Mouse (Mus musculus): Measurements from ENCODE around the gene Rad23b. TPM values are rescaled to one million over a fixed set of nuclear protein-coding genes. Genes with fewer than 3 reads are reported as not detected.
A peak's percentile ranks its signal among the peaks of the same experiment; 100 is the strongest.
"Not testable (repeated sequence)": the region's sequence is repeated elsewhere in the genome, so short reads cannot be mapped to it uniquely, and the experiment has no call there.

Rad23b gene
- total RNA-seq (2021) = 100 to 1,000 TPM; 149 TPM
- long read RNA-seq, experiment 1, transcript Rad23b-201 (10 exons, 3,810 nt) = major isoform, 57 of 64 reads
- long read RNA-seq, experiment 1, partial matches to known transcripts = 2 of 64 reads
- long read RNA-seq, experiment 1, other reads (novel, unspliced or antisense) = 5 of 64 reads
- long read RNA-seq, experiment 2, transcript Rad23b-201 (10 exons, 3,810 nt) = major isoform, 49 of 58 reads
- long read RNA-seq, experiment 2, partial matches to known transcripts = 4 of 58 reads
- long read RNA-seq, experiment 2, other reads (novel, unspliced or antisense) = 5 of 58 reads

- peak; percentile 100 for DNase-seq (ENCODE audit: low spot score in 2 of 2)
Observed at GRCm38 (mm10) chr4:55349452-55350218, at the start of gene Rad23b. Gene Rad23b, plus strand, starts transcription at chr4:55350043.

GRCm38 (mm10) chr4:55304121-55304520 lies 45.7 kb upstream of the Rad23b start:
- DNase-seq (ENCODE audit: low spot score in 2 of 2) = no peak

DNA sequence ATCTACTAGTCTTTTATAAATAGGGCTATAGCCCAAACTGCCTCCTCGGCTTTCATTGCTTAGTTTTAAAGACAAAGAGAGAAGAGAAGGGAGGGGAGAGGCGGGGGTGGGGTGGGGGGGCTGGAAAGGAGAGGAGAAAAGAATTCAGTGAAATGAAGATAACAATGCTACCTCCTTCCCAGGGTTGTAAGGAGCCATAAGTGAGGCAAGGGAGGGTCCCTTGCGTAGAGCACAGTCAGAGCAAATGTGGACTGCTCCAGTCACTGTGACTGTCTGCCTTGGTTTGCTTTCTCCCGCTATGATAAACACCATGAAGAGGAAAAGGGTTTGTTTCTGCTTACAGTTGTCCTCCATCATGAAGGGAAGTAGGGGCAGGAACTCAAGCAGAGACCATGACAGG lies 43.2 kb upstream of the Rad23b start:
- no peak for DNase-seq (ENCODE audit: low spot score in 2 of 2)

GRCm38 (mm10) chr4:55316726-55317125 lies 33.1 kb upstream of the Rad23b start:
- no peak for DNase-seq (ENCODE audit: low spot score in 2 of 2)

GRCm38 (mm10) chr4:55318350-55318749 lies 31.5 kb upstream of the Rad23b start:
- DNase-seq (ENCODE audit: low spot score in 2 of 2) = not testable (repeated sequence)

- no peak for DNase-seq (ENCODE audit: low spot score in 2 of 2)
Observed at GRCm38 (mm10) chr4:55325786-55326518, 23.9 kb upstream of the Rad23b start.

- DNase-seq (ENCODE audit: low spot score in 2 of 2) = no peak
Observed at GRCm38 (mm10) chr4:55327508-55327907, 22.3 kb upstream of the Rad23b start.

DNA sequence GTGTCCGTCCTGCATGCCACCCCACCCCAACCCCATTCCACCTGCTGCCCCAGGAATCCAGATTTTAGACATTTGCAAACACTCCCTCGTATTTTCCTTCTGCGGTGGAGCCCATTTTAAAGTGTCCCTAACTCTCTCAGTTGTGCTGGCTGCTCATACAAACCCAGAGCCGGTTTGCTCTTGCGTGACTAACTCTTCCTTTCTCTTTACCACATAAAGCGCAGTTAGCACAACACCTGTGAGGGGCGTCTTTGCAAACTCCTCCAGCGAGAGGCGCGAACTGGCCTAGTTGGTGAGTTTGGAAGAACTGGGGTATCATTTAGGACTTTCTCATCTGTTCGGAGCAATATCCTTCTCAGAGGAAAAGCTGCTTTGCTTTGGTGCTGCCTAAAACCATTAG lies 21.4 kb upstream of the Rad23b start:
- no peak for DNase-seq (ENCODE audit: low spot score in 2 of 2)

- DNase-seq (ENCODE audit: low spot score in 2 of 2) = not testable (repeated sequence)
Observed at GRCm38 (mm10) chr4:55328928-55329327, 20.9 kb upstream of the Rad23b start.

DNA sequence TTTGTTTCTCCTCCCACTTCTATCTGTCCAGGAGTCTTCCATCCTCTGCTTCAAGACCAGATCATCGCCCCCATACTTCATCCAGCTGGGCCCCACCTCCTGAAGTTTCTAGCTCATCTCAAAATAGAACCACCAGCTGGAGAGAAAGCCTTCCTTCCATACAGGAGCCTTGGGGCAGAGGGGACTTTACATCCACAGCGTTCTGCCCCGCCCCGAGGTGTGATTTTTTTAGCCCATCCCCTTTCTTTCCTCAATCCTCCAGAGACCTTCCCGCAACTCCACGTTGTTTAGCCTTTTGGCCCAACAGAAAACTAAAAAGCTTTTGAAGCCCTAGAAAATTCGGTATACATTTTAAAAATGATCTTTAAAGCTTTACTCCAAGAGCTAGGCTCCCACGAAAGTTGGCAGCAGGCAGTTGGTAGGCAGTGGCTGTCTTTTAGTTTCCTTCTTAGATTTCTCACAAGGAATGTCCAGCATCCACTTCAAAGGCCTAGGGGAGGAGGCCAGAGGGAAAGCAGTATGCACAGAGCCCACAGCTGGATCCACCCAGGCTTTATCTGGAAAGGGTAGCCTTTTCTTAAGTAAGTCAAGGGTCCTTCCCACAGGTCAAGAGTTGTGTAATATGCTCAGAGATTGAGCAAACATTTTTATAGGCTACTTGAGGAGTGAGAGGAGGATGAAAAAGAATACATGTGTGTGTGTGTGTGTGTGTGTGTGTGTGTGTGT lies 20.1 kb upstream of the Rad23b start:
- DNase-seq (ENCODE audit: low spot score in 2 of 2) = no peak

DNA sequence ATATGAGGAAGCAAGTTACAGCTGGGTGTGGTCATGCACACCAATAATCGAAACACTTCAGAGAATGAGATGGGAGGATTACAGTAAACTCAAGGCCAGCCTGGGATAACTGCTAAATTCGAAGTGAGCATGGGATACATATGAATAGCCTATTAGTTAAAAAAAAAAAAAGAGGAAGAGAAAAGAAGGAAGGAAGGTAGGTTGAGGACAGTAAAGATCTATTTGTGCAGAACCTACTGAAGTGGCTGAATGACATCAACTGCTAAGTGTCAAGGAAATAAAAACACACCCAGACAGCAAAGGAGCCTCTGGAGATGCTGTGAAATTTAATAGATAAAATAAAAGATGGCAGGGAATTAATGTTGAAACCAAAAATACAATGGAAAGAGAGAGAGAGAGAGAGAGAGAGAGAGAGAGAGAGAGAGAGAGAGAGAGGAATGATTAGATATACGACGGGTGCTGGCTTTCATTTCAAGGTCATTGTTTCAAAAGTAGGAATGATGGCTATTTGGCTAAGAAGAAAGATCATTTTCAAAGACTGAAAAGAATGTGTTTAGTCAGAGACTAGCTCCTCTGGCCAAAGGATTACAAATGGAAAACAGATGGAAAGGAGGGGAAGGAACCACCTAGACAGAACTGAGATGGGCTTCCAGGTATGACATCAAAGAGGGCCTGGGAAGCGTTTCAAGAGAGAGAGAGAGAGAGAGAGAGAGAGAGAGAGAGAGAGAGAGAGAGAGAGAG lies 14.6 kb upstream of the Rad23b start:
- DNase-seq (ENCODE audit: low spot score in 2 of 2) = no peak

GRCm38 (mm10) chr4:55338905-55339304 lies 10.9 kb upstream of the Rad23b start:
- no peak for DNase-seq (ENCODE audit: low spot score in 2 of 2)

DNA sequence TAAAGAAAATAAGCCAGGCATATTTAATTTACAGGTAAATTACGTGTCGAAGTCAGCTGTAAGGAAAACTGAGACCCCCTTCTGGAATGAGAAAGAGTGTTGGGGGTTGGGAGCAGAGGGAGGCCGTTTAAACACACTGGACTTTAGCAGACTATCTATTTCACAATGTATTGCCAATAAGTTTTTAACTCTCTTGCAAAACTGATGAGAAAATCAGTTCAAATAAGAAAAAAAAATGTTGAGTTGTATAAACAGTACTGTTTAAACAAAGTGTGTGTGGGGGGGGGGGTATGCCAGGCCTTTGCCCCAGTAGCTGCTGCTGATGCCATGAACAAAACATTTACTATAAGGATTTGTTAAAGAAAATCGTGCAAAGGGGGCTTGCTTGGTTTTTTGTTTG lies 10.5 kb upstream of the Rad23b start:
- no peak for DNase-seq (ENCODE audit: low spot score in 2 of 2)

DNA sequence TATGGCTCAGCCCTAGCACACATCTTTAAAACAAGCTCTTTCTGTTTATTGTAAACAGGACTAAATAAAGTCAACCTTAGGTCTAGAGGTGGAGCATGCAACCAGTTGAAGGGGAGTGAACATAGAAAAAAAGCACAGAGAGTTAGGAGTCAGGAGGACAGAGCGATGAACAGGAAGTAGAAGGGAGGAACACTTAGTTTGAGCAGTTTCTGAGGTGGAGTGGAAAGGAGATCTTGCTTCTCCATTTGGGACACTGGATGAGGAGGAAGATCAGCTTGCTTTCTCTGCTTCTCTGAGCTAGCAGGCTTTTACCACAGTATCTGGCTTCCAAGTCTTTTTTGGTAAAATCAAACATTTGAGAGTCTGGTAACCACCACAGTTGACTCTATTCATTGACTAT lies 8.0 kb upstream of the Rad23b start:
- no peak for DNase-seq (ENCODE audit: low spot score in 2 of 2)

DNA sequence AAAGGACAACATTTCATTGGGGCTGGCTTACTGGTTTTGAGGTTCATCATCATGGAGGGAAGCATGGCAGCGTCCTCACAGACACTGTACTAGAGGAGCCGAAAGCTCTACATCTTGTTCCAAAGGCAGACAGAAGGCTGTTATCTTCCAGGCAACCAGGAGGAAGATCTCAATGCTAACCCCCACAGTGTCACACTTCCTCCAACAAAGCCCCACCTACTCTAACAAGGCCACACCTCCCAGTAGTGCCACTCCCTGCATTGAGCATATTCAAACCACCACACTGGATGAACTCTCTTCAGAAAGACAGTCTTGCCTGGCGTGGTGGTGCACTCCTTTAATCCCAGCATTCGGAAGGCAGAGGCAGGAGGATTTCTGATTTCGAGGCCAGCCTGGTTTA lies 7.2 kb upstream of the Rad23b start:
- no peak for DNase-seq (ENCODE audit: low spot score in 2 of 2)

- no peak for DNase-seq (ENCODE audit: low spot score in 2 of 2)
Observed at GRCm38 (mm10) chr4:55343287-55343686, 6.6 kb upstream of the Rad23b start.

DNA sequence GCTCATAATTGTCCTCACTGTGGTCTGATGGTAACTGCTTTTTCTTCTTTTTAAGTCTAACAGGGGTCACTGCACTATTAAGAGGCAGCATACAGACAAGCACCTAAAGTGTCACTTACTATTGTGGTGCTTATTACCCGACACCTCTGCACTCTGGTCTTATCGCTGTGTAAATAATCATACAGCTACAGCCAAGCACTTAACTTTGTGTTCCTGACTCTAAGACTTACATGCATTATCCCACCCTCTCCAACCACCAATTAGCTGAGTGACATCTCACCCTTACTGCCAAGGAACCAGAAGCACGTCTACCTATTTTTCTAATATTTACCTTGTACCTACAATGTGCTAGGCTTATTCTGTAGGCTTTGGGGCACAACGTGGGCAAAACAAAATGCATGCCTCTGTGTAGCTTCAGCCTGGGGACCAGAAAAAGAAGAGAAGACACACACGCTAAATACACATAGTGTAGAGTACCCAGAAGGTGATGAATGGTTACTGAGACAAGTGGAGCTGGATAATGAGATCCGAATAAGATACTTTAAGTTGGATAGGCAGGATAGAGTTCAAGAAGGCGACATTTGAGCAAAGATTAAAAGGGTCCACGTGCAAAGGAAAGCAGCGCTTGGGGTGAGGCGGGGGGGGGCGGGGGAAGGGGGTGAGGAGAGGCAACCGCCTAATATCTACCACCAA lies 938 bp upstream of the Rad23b start:
- DNase-seq (ENCODE audit: low spot score in 2 of 2) = no peak

DNA sequence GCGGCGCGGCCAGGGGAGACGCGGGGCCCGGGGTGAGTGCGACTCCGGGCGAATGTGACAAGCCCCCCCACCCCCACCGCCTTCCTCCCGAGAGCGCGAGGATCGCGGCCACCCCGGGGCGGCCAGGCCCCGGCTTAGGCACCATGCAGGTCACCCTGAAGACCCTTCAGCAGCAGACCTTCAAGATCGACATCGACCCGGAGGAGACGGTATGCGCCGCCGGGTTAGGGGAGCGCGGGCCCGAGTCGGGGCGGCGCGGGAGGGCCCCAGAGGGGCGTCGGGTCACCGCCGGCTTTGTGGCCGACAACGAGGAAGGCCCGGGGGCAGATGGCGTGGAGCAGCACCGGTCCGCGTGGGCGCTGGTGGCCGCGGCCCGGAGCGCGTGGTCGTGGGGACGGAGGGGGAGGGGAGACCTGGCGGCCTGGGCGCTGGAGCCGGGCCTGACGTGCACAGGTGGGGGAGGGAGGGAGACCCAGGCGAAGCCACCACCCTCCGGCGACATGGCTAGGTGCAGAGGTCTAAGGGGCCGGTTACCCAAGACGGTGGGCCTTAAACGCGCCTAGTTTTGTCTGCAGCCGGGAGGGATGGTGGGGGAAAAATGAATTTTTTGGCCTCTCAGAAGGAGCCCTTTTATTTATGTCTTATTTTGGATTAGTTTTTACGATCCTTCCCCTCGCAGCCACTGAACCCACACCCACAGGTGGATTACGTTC lies 532 bp downstream of the Rad23b start:
- DNase-seq (ENCODE audit: low spot score in 2 of 2) = peak in 1 of 2 experiments; percentile 48

- DNase-seq (ENCODE audit: low spot score in 2 of 2) = no peak
Observed at GRCm38 (mm10) chr4:55351037-55351436, 1.2 kb downstream of the Rad23b start.
